ENCODE assay signal across 22 mouse cellular contexts in the genomic region with DNA sequence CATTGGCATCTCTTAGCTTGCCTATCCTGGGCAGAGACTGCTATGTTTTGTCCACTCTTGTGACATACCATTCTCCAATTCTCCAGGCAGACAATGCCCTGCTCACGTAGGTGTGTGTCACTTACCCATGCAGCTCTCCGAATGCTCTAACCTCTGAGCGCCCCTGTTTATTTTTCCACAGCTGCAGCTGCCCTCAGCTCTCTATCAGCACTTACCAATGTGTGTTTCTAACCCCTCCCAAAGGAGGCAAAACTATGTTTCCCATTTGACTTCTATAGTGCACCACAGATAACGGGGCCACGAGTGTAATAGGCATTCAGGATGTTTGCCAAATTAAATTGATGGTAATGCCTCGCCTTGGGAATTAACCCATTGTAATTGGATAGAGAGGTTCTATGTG. TPM values are rescaled to one million over a fixed set of nuclear protein-coding genes. Genes with fewer than 3 reads are reported as not detected.
DNase-seq lines count a peak whose midpoint lies in the region; ATAC-seq and TF ChIP-seq lines count a peak whose summit lies in the region.
"Had no signal": no experiment of that assay in that cellular context is flagged by ENCODE, and none has a peak within 500 bp of the region (broad histone marks: within the 10 kb centered on the region; RNA-seq: fewer than 3 reads in every experiment).

No protein-coding gene starts in this region.

- H3K27ac ChIP-seq in heart, postnatal 0 days (ENCODE audit: low read depth), result no peak overlapping the region
- peak overlapping the region; percentile 50 for H3K27ac ChIP-seq in CH12.LX (ENCODE audit: insufficient read depth, low read depth)
- H3K27ac ChIP-seq in stomach, embryonic 15.5 days, result no peak overlapping the region
- no peak overlapping the region for H3K27ac ChIP-seq in limb, embryonic 10.5 days
- H3K27ac ChIP-seq: embryonic facial prominence, embryonic 13.5 days; forebrain, embryonic 13.5 days; gastrocnemius, adult 2 months; heart, embryonic 13.5 days; hindbrain, embryonic 14.5 days; intestine, embryonic 15.5 days had no signal

- TF ChIP-seq CTCF in heart, postnatal 0 days (IDR thresholded peaks at IDR 0.05; ENCODE audit: low read depth), result no peak
- no peak for TF ChIP-seq CTCF in CH12.LX (conservative IDR thresholded peaks at IDR 0.05 in 1 of 2, IDR thresholded peaks at IDR 0.05 in 1 of 2; ENCODE audit: low read depth in 2 of 2, low read length in 2 of 2)

- no peak overlapping the region for H3K4me2 ChIP-seq in heart, postnatal 0 days (ENCODE audit: low read depth, low read length)
- H3K4me2 ChIP-seq in CH12.LX (ENCODE audit: insufficient read depth, low read depth, poor library complexity, severe bottlenecking), result peak overlapping the region; percentile 9; the same call in 1 of the 2 replicates
- peak overlapping the region; percentile 2; the same call in 1 of the 2 replicates for H3K4me2 ChIP-seq in stomach, embryonic 15.5 days
- H3K4me2 ChIP-seq: embryonic facial prominence, embryonic 13.5 days; forebrain, embryonic 13.5 days; heart, embryonic 13.5 days; hindbrain, embryonic 14.5 days; intestine, embryonic 15.5 days had no signal

- no peak overlapping the region for H3K9ac ChIP-seq in heart, postnatal 0 days (replicated peaks; ENCODE audit: low read depth, low read length)
- no peak overlapping the region for H3K9ac ChIP-seq in CH12.LX (ENCODE audit: insufficient read depth, low read depth)
- H3K9ac ChIP-seq in stomach, embryonic 15.5 days, result no peak overlapping the region
- H3K9ac ChIP-seq: embryonic facial prominence, embryonic 13.5 days; forebrain, embryonic 13.5 days; forebrain, postnatal 0 days; heart, embryonic 13.5 days; hindbrain, embryonic 14.5 days; intestine, embryonic 15.5 days had no signal

- H3K27me3 ChIP-seq in heart, postnatal 0 days (ENCODE audit: control insufficient read depth, insufficient read depth, low read length), result no peaks in the 10 kb centered on the region
- H3K27me3 ChIP-seq in CH12.LX (replicated peaks), result no peaks in the 10 kb centered on the region
- H3K27me3 ChIP-seq in stomach, embryonic 15.5 days (replicated peaks), result no peaks in the 10 kb centered on the region
- no peaks in the 10 kb centered on the region for H3K27me3 ChIP-seq in limb, embryonic 10.5 days (ENCODE audit: low read depth, poor library complexity, severe bottlenecking)
- H3K27me3 ChIP-seq: embryonic facial prominence, embryonic 13.5 days; forebrain, embryonic 13.5 days; intestine, embryonic 15.5 days had no signal

- H3K36me3 ChIP-seq in heart, postnatal 0 days (replicated peaks; ENCODE audit: control insufficient read depth, insufficient read depth, low read length), result no peaks in the 10 kb centered on the region
- H3K36me3 ChIP-seq in CH12.LX (replicated peaks in 1 of 2; ENCODE audit: control insufficient read depth in 1 of 2, insufficient read depth in 1 of 2, low read length in 1 of 2), result peaks cover 4 to 22% of the 10 kb centered on the region in 2 experiments
- no peaks in the 10 kb centered on the region for H3K36me3 ChIP-seq in stomach, embryonic 15.5 days
- no peaks in the 10 kb centered on the region for H3K36me3 ChIP-seq in limb, embryonic 10.5 days
- H3K36me3 ChIP-seq: embryonic facial prominence, embryonic 13.5 days; G1E; intestine, embryonic 15.5 days had no signal

- TF ChIP-seq EP300 in heart, postnatal 0 days (IDR thresholded peaks at IDR 0.05; ENCODE audit: low read depth), result no peak
- TF ChIP-seq EP300 in CH12.LX (IDR thresholded peaks at IDR 0.05; ENCODE audit: low read length), result no peak

- 27% methylated on average over 6 of the region's 6 CpGs for WGBS in heart, postnatal 0 days
- WGBS in stomach, embryonic 15.5 days, result 52% methylated on average over 6 of the region's 6 CpGs
- 89% methylated on average over 6 of the region's 6 CpGs for WGBS in limb, embryonic 10.5 days

- no peak overlapping the region for H3K4me3 ChIP-seq in heart, postnatal 0 days (ENCODE audit: low read depth, low read length)
- H3K4me3 ChIP-seq in CH12.LX (replicated peaks in 1 of 3; ENCODE audit: low read depth in 2 of 3, low read length in 2 of 3, poor library complexity in 1 of 3), result no peak overlapping the region
- no peak overlapping the region for H3K4me3 ChIP-seq in stomach, embryonic 15.5 days (replicated peaks)
- no peak overlapping the region for H3K4me3 ChIP-seq in limb, embryonic 10.5 days
- H3K4me3 ChIP-seq: embryonic facial prominence, embryonic 13.5 days; forebrain, embryonic 13.5 days; gastrocnemius, adult 2 months; heart, embryonic 13.5 days; intestine, embryonic 15.5 days had no signal

- H3K9me3 ChIP-seq in heart, postnatal 0 days (replicated peaks; ENCODE audit: control insufficient read depth, low read length), result no peaks in the 10 kb centered on the region
- H3K9me3 ChIP-seq in CH12.LX (replicated peaks; ENCODE audit: low read length), result peaks cover 3% of the 10 kb centered on the region
- no peaks in the 10 kb centered on the region for H3K9me3 ChIP-seq in stomach, embryonic 15.5 days
- no peaks in the 10 kb centered on the region for H3K9me3 ChIP-seq in limb, embryonic 10.5 days (replicated peaks)
- H3K9me3 ChIP-seq: embryonic facial prominence, embryonic 13.5 days; G1E; intestine, embryonic 15.5 days had no signal

- in situ Hi-C loops in CH12.LX (cut with MboI; ENCODE audit: low pct_ligation_motif_present, low pct_unique_long_range_greater_than_20kb, low sequenced_read_pairs), result loop anchor here (10.0 kb wide), 1 partner anchor 56 kb away; the partner anchor contains the start of gene Map3k5

- H3K4me1 ChIP-seq in heart, postnatal 0 days (ENCODE audit: control insufficient read depth, insufficient read depth), result peaks cover 20% of the 10 kb centered on the region; the same call in 1 of the 2 replicates
- peaks cover 26 to 60% of the 10 kb centered on the region in 2 experiments for H3K4me1 ChIP-seq in CH12.LX (ENCODE audit: control insufficient read depth in 1 of 2, insufficient read depth in 2 of 2)
- no peaks in the 10 kb centered on the region for H3K4me1 ChIP-seq in stomach, embryonic 15.5 days
- H3K4me1 ChIP-seq in limb, embryonic 10.5 days, result peaks cover 4% of the 10 kb centered on the region; the same call in 1 of the 2 replicates
- H3K4me1 ChIP-seq: embryonic facial prominence, embryonic 13.5 days; forebrain, embryonic 13.5 days; intestine, embryonic 15.5 days had no signal

- dilution Hi-C loops in CH12.LX (cut with MboI; ENCODE audit: extremely low pct_ligation_motif_present, extremely low pct_unique_long_range_greater_than_20kb, low sequenced_read_pairs), result no loop called here

- TF ChIP-seq POLR2A in CH12.LX (IDR thresholded peaks at IDR 0.05; ENCODE audit: low read depth, low read length), result no peak

- peak; percentile 17; the same call in 1 of the 2 replicates for ATAC-seq in heart, postnatal 0 days (ENCODE audit: insufficient read depth, low read depth)
- ATAC-seq in stomach, embryonic 15.5 days (ENCODE audit: insufficient read depth, low FRiP score, low read depth), result peak; percentile 60
- ATAC-seq: forebrain, embryonic 13.5 days; forebrain, postnatal 0 days; intestine, embryonic 15.5 days had no signal

- peaks cover 29% of the 10 kb centered on the region for H3K79me2 ChIP-seq in CH12.LX (replicated peaks; ENCODE audit: control insufficient read depth, extremely low read depth, insufficient read depth, poor library complexity, severe bottlenecking)

- no peak for TF ChIP-seq RAD21 in CH12.LX (IDR thresholded peaks at IDR 0.05; ENCODE audit: low read depth, low read length)

- DNase-seq in heart, postnatal 0 days (ENCODE audit: low spot score), result no peak
- no peak for DNase-seq in heart, adult 8-10 months (ENCODE audit: low spot score)
- DNase-seq in CH12.LX (ENCODE audit: extremely low read depth) (no peak), MN1 (ENCODE audit: low spot score) (peak; percentile 71)
- DNase-seq in kidney, adult 8-10 months, result no peak
- no peak for DNase-seq in limb, embryonic 10.5 days (ENCODE audit: low spot score)
- DNase-seq: adrenal gland, postnatal 10 days; cerebellum, adult 11-12 months; cerebellum, adult 9-10 months; cerebellum, postnatal 25 days; forebrain, postnatal 0 days; gastrocnemius, adult 2 months; gastrocnemius, postnatal 36 days; heart, adult 18-20 months; heart, postnatal 10 days had no signal

TF ChIP-seq in CH12.LX, 34 proteins besides CTCF, POLR2A, EP300 and RAD21:
- no peak for TF ChIP-seq ZMIZ1 (IDR thresholded peaks at IDR 0.05; ENCODE audit: low read depth, low read length)
- no peak for TF ChIP-seq TCF12 (IDR thresholded peaks at IDR 0.05; ENCODE audit: low read depth, low read length)

RNA-seq across cellular contexts. Expression of gene Map3k5, which starts 56.4 kb away (rescaled TPM):
- total RNA-seq in heart, postnatal 0 days (2014; rRNA removed; ENCODE audit: low replicate concordance), result 10.7 and 10.8 TPM in 2 replicates
- 2.2 and 2.5 TPM in 2 replicates for polyA plus RNA-seq in heart, postnatal 0 days (2015; fragmentation: Nextera tagmentation; extraction: Ambion mirVana)
- total RNA-seq in heart, adult 8-10 months (2022), result 10 to 100 TPM; 39.6 to 45.7 (median 40.9) TPM
- total RNA-seq in CH12.LX (2012; rRNA removed) (27.6 and 28.8 TPM in 2 replicates), CH12.LX (2014; rRNA removed) (15.8 and 16.3 TPM in 2 replicates)
- polyA plus RNA-seq in CH12.LX (2012; ENCODE audit: insufficient read length, low read depth), result 27.3 and 31.0 TPM in 2 replicates
- polyA plus RNA-seq in stomach, embryonic 15.5 days (2015; fragmentation: Nextera tagmentation; extraction: Ambion mirVana), result 3.0 and 3.3 TPM in 2 replicates
- polyA plus RNA-seq in limb, embryonic 10.5 days (2016; fragmentation: Nextera tagmentation; extraction: Ambion mirVana), result 0.44 and 0.58 TPM in 2 replicates
